Mouse (Mus musculus): ENCODE data around the gene 1700086D15Rik. TPM values are rescaled to one million over a fixed set of nuclear protein-coding genes. Genes with fewer than 3 reads are reported as not detected.

Gene 1700086D15Rik
- polyA plus RNA-seq (2016; fragmentation: Nextera tagmentation; extraction: Ambion mirVana), result not detected in 2 replicates

- Histone ChIP-seq H3K36me3 (replicated peaks) (no peaks in the 10 kb centered on the region), H3K9me3 (peaks cover 4% of the 10 kb centered on the region; the same call in 1 of the 2 replicates), H3K4me3 (no peak within 1 kb of the TSS), H3K27ac (no peak within 1 kb of the TSS), H3K27me3 (ENCODE audit: poor library complexity, severe bottlenecking) (peaks cover 13% of the 10 kb centered on the region), H3K4me1 (peaks cover 15% of the 10 kb centered on the region)
- 89% methylated on average over 5 of the region's 5 CpGs for WGBS
- DNase-seq (ENCODE audit: extremely low spot score, low spot score), result no peak
These were observed at the start of gene 1700086D15Rik for GRCm38 (mm10) chr11:65159791-65160190. 1700086D15Rik (minus strand) TSS chr11:65159891.

DNA sequence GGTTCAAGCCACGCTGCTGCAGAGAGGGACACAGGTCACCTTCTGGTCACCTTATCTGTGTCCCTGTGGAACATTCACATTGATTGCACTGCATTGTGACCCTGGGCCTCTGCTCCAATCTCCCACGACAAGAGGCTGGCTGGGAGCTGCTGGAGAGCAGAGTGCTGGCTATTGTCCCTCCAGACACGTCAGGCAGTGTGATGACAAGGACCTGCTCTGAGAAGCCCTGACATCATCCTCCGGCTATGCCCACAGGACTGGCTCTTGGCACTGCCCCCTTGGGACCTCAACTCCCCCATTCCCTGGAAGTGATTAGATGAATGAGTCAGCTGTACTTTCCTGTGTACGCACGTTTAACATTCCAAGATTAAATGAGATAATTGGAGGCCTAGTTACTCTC, 49.8 kb upstream of the 1700086D15Rik start:
- DNase-seq (ENCODE audit: extremely low spot score, low spot score), result no peak
- H3K9me3 ChIP-seq, result no peaks in the 10 kb centered on the region
- H3K27ac ChIP-seq, result no peak overlapping the region
- WGBS, result 62% methylated on average over 6 of the region's 6 CpGs
- no peaks in the 10 kb centered on the region for H3K36me3 ChIP-seq (replicated peaks)
- H3K27me3 ChIP-seq (ENCODE audit: poor library complexity, severe bottlenecking), result no peaks in the 10 kb centered on the region
- H3K4me3 ChIP-seq, result no peak overlapping the region
- peaks cover 11% of the 10 kb centered on the region for H3K4me1 ChIP-seq

DNA sequence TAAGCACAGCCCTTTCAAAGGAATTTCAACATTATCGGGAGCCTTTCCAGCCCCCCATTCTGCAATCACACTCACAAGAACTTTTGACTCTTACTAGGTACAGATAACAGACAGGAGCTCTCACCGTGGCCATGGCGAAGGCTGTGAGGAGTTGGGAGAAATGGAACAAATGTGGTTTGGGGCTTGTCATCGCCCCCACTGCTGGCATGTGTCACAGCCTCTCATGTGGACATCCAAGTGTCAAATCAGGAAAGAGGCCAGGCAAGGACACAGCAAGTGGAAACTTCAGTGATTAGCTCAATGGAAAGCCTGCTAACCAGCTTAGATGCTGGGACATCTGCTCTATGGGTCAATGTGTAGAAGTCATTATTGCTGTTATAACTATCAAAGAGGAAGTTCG, 45.6 kb upstream of the 1700086D15Rik start:
- Histone ChIP-seq H3K27ac (no peak overlapping the region), H3K36me3 (replicated peaks) (no peaks in the 10 kb centered on the region), H3K4me3 (no peak overlapping the region), H3K4me1 (peaks cover 15% of the 10 kb centered on the region), H3K27me3 (ENCODE audit: poor library complexity, severe bottlenecking) (no peaks in the 10 kb centered on the region), H3K9me3 (no peaks in the 10 kb centered on the region)
- DNase-seq (ENCODE audit: extremely low spot score, low spot score), result no peak
- 89% methylated on average over 5 of the region's 5 CpGs for WGBS

DNA sequence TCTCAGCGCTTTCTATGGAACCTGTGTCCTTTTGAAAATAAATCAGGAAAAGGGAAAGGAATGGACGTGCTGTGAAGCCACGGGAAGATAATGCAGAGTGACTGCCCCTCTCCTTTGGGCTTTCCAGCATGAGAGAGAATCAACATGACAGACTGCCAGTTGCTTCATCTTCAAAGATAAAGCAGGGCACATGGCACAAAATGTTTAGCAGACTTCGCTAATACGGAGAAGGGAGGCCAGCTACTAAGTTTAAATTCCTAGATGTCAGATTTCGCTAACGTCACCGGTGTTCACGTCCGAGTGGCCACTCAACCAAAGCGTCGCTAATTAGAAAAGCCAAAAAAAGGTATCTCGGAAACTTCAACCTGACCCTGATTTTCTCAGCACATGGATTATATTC, 45.0 kb upstream of the 1700086D15Rik start:
- Histone ChIP-seq H3K4me1 (peaks cover 14% of the 10 kb centered on the region), H3K9me3 (no peaks in the 10 kb centered on the region), H3K27ac (no peak overlapping the region), H3K27me3 (ENCODE audit: poor library complexity, severe bottlenecking) (no peaks in the 10 kb centered on the region), H3K36me3 (replicated peaks) (no peaks in the 10 kb centered on the region), H3K4me3 (no peak overlapping the region)
- DNase-seq (ENCODE audit: extremely low spot score, low spot score), result no peak
- WGBS, result 81% methylated on average over 13 of the region's 13 CpGs

- no peak overlapping the region for H3K27ac ChIP-seq
- H3K36me3 ChIP-seq (replicated peaks), result no peaks in the 10 kb centered on the region
- no peak for DNase-seq (ENCODE audit: extremely low spot score, low spot score)
- peaks cover 10% of the 10 kb centered on the region; the same call in 1 of the 2 replicates for H3K4me1 ChIP-seq
- no peaks in the 10 kb centered on the region for H3K27me3 ChIP-seq (ENCODE audit: poor library complexity, severe bottlenecking)
- H3K4me3 ChIP-seq, result no peak overlapping the region
- no peaks in the 10 kb centered on the region for H3K9me3 ChIP-seq
- 90% methylated on average over 1 of the region's 1 CpGs for WGBS
These were observed 43.3 kb upstream of the 1700086D15Rik start for GRCm38 (mm10) chr11:65203020-65203419.

DNA sequence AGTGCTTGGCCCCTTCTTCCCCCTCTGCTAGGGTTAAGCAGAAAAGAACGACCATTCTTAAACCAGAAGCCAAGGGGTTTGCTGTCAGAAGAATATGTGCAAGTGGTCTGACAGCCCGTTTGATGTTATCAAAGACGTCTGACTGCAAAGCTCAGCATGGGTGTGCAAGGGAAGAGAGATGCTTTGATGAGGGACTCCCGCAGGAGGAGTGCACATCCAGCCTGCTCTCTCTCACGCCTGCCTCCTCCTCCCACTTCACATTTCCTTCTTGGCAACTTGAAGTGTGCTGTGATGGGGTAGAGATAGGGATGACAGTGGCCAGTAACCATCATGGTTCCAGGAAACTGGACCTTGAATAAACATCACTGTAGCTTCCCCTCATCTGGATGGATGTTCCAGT, 42.5 kb upstream of the 1700086D15Rik start:
- 61% methylated on average over 5 of the region's 5 CpGs for WGBS
- Histone ChIP-seq H3K9me3 (no peaks in the 10 kb centered on the region), H3K27ac (no peak overlapping the region)

DNA sequence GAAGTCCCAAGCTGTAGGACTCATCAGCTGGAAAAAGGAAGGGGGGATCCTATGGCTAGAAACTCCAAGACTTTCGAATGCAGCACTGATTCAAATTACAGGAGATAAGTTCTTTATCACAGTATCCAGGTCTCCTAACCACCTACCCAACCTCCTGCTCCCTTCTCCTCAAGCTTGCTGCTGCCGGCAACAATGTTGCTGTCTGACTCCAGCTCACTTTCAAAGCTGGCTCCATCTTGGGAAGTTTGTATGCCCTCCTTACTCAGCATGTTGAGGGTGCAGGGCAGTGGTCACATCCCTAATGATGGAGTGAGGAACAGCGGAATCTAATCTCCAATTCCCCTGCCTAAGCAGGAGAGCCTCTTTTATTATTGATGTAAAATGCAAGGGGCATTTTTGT, 38.3 kb upstream of the 1700086D15Rik start:
- Histone ChIP-seq H3K27ac (no peak overlapping the region), H3K36me3 (replicated peaks) (no peaks in the 10 kb centered on the region), H3K27me3 (ENCODE audit: poor library complexity, severe bottlenecking) (no peaks in the 10 kb centered on the region), H3K4me3 (no peak overlapping the region), H3K9me3 (no peaks in the 10 kb centered on the region), H3K4me1 (peaks cover 4% of the 10 kb centered on the region; the same call in 1 of the 2 replicates)
- WGBS, result 82% methylated on average over 3 of the region's 3 CpGs
- DNase-seq (ENCODE audit: extremely low spot score, low spot score), result no peak

More for the DNA sequence above, 42.5 kb upstream of the 1700086D15Rik start:
- Histone ChIP-seq H3K36me3 (replicated peaks) (no peaks in the 10 kb centered on the region), H3K4me3 (no peak overlapping the region), H3K27me3 (ENCODE audit: poor library complexity, severe bottlenecking) (no peaks in the 10 kb centered on the region), H3K4me1 (peaks cover 10% of the 10 kb centered on the region; the same call in 1 of the 2 replicates)
- DNase-seq (ENCODE audit: extremely low spot score, low spot score), result no peak

- Histone ChIP-seq H3K27me3 (ENCODE audit: poor library complexity, severe bottlenecking) (no peaks in the 10 kb centered on the region), H3K4me3 (no peak overlapping the region), H3K36me3 (replicated peaks) (no peaks in the 10 kb centered on the region), H3K27ac (no peak overlapping the region), H3K9me3 (no peaks in the 10 kb centered on the region), H3K4me1 (peaks cover 4% of the 10 kb centered on the region; the same call in 1 of the 2 replicates)
- 4% methylated on average over 3 of the region's 3 CpGs for WGBS
- peak; percentile 52 for DNase-seq (ENCODE audit: extremely low spot score, low spot score)
These were observed 37.6 kb upstream of the 1700086D15Rik start for GRCm38 (mm10) chr11:65197280-65197679.

DNA sequence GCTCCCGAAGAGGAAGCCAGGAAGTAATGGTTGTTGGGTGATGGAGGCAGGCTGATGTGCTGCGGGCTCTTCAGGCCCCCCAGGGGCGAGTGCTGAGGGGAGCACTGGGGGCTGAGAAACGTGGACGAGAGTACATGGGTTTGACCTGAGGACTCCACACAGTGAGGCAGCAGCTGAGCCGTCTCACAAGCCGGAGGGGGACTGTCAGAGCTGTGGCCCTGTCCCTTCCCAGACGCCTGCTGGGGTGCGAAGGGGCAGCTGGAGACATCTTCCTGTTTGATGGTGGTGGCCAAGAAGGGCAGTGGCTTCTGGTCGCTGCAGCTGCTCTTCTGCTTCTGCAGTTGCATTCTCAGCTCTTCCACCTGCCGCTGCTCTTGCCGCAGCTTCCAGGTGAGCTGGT, 27.3 kb upstream of the 1700086D15Rik start:
- DNase-seq (ENCODE audit: extremely low spot score, low spot score), result no peak
- no peaks in the 10 kb centered on the region for H3K4me1 ChIP-seq
- no peak overlapping the region for H3K4me3 ChIP-seq
- no peaks in the 10 kb centered on the region for H3K36me3 ChIP-seq (replicated peaks)
- no peak overlapping the region for H3K27ac ChIP-seq
- WGBS, result 86% methylated on average over 12 of the region's 12 CpGs
- no peaks in the 10 kb centered on the region for H3K9me3 ChIP-seq
- no peaks in the 10 kb centered on the region for H3K27me3 ChIP-seq (ENCODE audit: poor library complexity, severe bottlenecking)

GRCm38 (mm10) chr11:65185114-65185513, 25.4 kb upstream of the 1700086D15Rik start:
- Histone ChIP-seq H3K4me1 (no peaks in the 10 kb centered on the region), H3K27ac (no peak overlapping the region), H3K9me3 (no peaks in the 10 kb centered on the region), H3K36me3 (replicated peaks) (no peaks in the 10 kb centered on the region), H3K4me3 (no peak overlapping the region), H3K27me3 (ENCODE audit: poor library complexity, severe bottlenecking) (no peaks in the 10 kb centered on the region)
- 91% methylated on average over 1 of the region's 1 CpGs for WGBS
- no peak for DNase-seq (ENCODE audit: extremely low spot score, low spot score)

DNA sequence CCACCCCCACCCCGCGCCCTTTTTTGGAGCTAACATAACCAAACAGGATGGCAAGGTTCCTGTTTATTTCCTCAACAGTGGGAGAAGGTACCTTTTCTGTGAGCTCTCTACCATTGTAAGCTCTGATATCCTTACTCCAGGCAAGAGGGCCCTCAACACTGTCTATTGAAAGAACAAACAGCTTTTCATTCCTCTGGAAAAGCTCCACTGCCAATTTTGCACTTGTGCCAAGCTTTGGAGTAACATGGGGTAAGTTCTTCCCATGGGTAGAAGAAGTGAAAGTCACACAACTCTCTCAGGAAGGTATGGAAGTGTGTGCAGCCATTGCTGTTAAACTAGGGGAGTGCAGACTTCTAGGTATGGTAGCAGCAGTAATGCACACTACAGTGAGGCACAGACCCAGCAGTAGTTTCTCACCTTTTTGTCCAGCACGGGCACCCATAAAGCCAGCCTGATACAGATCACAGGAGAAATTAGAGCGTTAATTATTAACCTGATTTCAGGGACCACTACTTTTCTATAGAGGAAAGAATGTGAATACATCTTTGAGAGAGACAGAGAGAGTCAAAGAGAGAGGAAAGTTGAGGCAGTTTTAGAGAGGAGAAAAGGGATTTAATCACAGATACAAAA, 10.5 kb upstream of the 1700086D15Rik start:
- Histone ChIP-seq H3K36me3 (replicated peaks) (no peaks in the 10 kb centered on the region), H3K4me1 (no peaks in the 10 kb centered on the region), H3K27me3 (ENCODE audit: poor library complexity, severe bottlenecking) (no peaks in the 10 kb centered on the region), H3K4me3 (no peak overlapping the region), H3K9me3 (no peaks in the 10 kb centered on the region), H3K27ac (no peak overlapping the region)
- 85% methylated on average over 4 of the region's 4 CpGs for WGBS
- DNase-seq (ENCODE audit: extremely low spot score, low spot score), result no peak

DNA sequence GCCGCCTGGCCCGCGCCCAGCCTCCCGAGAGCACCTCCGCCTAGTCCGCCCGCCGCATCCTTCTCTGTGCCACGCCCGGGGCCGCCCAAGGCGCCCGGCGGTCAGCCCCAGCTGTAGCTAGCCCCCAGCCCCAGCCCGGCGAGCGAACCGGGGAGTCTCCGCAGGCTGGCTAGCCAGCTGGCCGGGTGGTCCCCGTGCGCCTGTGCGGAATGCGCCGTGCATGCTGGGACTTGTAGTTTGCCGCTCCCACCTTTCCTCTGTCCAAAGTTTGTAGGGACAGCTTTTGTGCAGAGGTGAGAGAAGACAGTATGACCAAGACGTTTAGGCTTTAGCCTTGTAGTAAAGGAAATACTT, 3.1 kb upstream of the 1700086D15Rik start, which contains the start of gene Arhgap44:
Gene Arhgap44 (minus strand): TSS at position 195 of the 354 bp plus-strand sequence.
- H3K27ac ChIP-seq, result peak within 1 kb of the TSS; percentile 88
- peaks cover 13% of the 10 kb centered on the region for H3K27me3 ChIP-seq (ENCODE audit: poor library complexity, severe bottlenecking)
- no peaks in the 10 kb centered on the region for H3K36me3 ChIP-seq (replicated peaks)
- H3K9me3 ChIP-seq, result peaks cover 4% of the 10 kb centered on the region; the same call in 1 of the 2 replicates
- peaks cover 10% of the 10 kb centered on the region for H3K4me1 ChIP-seq
- whole genome bisulfite sequencing, result under 1% methylated on average over 27 of the region's 27 CpGs
- DNase-seq (ENCODE audit: extremely low spot score, low spot score), result peak; percentile 66
- H3K4me3 ChIP-seq, result peak within 1 kb of the TSS; percentile 88

DNA sequence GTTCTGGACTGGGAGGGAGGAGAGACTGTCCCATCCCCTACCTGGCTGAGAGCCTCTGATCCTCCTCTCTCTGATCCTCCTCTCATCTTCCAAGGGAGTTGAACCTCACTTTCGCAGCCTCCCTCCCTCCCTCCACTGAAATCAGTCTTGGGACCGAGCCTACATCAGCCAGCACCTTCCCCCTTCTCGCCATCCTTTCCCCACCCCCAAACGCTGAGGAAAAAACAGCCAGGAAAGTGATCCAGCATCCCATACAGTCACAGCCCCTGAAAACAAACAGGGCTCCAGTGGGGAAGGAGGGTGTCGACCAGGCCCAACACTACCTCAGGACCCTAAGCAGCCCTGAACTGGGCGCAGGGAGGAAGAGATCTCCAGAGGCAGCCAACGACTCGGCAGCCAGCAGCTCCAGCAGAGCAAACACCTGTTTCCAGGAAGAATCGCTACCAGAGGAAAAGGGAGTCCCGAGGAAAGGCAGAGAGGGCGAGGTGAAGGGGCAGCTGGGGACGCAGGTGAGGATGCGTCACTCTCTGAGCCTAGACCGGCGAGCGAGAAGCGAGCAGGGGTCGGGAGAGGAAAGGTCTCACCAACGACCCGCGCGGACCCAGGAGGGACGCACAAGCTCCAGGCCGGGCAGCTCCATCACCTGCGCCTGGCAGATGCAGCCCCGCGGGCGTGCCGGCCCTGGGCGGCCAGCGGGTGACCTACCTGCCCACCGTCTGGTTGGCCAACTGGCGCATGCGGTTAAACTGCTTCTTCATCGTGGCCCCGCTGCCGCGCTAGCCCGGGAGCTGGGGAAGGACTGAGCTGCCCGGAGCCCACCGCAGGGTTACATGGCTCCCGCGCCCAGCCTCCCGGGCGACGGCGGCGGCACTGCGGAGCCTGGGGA, 2.4 kb upstream of the 1700086D15Rik start:
- H3K27me3 ChIP-seq (ENCODE audit: poor library complexity, severe bottlenecking), result peaks cover 13% of the 10 kb centered on the region
- H3K27ac ChIP-seq, result peak overlapping the region; percentile 88
- under 1% methylated on average over 49 of the region's 49 CpGs for WGBS
- H3K9me3 ChIP-seq, result peaks cover 4% of the 10 kb centered on the region; the same call in 1 of the 2 replicates
- H3K4me1 ChIP-seq, result peaks cover 15% of the 10 kb centered on the region
- peak; percentile 15 for DNase-seq (ENCODE audit: extremely low spot score, low spot score)
- H3K4me3 ChIP-seq, result peak overlapping the region; percentile 88
- H3K36me3 ChIP-seq (replicated peaks), result no peaks in the 10 kb centered on the region

Measured in forebrain, embryonic 10.5 days (tissue).